8 mouse cellular contexts compared by ENCODE assay signal in genomic region chr2:71598368-71598767, GRCm38 (mm10). TPM values are rescaled to one million over a fixed set of nuclear protein-coding genes. Genes with fewer than 3 reads are reported as not detected.
DNase-seq lines count a peak whose midpoint lies in the region; ATAC-seq and TF ChIP-seq lines count a peak whose summit lies in the region.

No protein-coding gene starts in this region.

- H3K4me3 ChIP-seq in embryonic fibroblast, embryonic 13.5 days (ENCODE audit: insufficient read depth, low read length), result no peak overlapping the region
- peak overlapping the region; percentile 15; the same call in 1 of the 2 replicates for H3K4me3 ChIP-seq in liver, embryonic 16.5 days (ENCODE audit: low read depth, low read length)

- H3K27me3 ChIP-seq in liver, embryonic 16.5 days (ENCODE audit: control insufficient read depth, insufficient read depth, low read depth, low read length), result peaks cover 5% of the 10 kb centered on the region

- peak; percentile 52 for DNase-seq in layer of hippocampus, adult 11-12 months (ENCODE audit: low spot score)
- no peak for DNase-seq in layer of hippocampus, postnatal 25 days (ENCODE audit: extremely low spot score in 1 of 2, low spot score in 1 of 2)
- peak; percentile 73 for DNase-seq in MEL-GATA-1-ER (ENCODE audit: extremely low read depth, low read depth)
- no peak for DNase-seq in cerebellum, postnatal 36 days
- DNase-seq in heart, adult 11 months, result no peak

- H3K36me3 ChIP-seq in liver, embryonic 16.5 days (ENCODE audit: control insufficient read depth, insufficient read depth), result no peaks in the 10 kb centered on the region

- TF ChIP-seq POLR2A in embryonic fibroblast, embryonic 13.5 days (IDR thresholded peaks at IDR 0.05; ENCODE audit: low read depth, low read length), result no peak

- H3K4me2 ChIP-seq in liver, embryonic 16.5 days (ENCODE audit: low read depth, low read length), result peak overlapping the region; percentile 39; the same call in 1 of the 2 replicates

- no peak for TF ChIP-seq CTCF in embryonic fibroblast, embryonic 13.5 days (IDR thresholded peaks at IDR 0.05; ENCODE audit: borderline replicate concordance, insufficient read depth, low read length)

- peaks cover 8% of the 10 kb centered on the region for H3K4me1 ChIP-seq in embryonic fibroblast, embryonic 13.5 days (ENCODE audit: control insufficient read depth, insufficient read depth, low read length)
- H3K4me1 ChIP-seq in liver, embryonic 16.5 days (ENCODE audit: control insufficient read depth, low read depth, low read length), result no peaks in the 10 kb centered on the region

- WGBS in liver, embryonic 16.5 days (ENCODE audit: insufficient replicate concordance), result 20% methylated on average over 10 of the region's 10 CpGs

- no peak for ATAC-seq in liver, embryonic 16.5 days (ENCODE audit: low read depth)
- ATAC-seq in CD4-positive, CD25-positive, alpha-beta regulatory T cell, adult 4 months, result no peak

- peak overlapping the region; percentile 47 for H3K27ac ChIP-seq in embryonic fibroblast, embryonic 13.5 days (ENCODE audit: insufficient read depth, low read length)
- H3K27ac ChIP-seq in liver, embryonic 16.5 days (ENCODE audit: low read length), result no peak overlapping the region

- no peaks in the 10 kb centered on the region for H3K9me3 ChIP-seq in liver, embryonic 16.5 days (replicated peaks; ENCODE audit: control insufficient read depth, low read length)

- H3K9ac ChIP-seq in liver, embryonic 16.5 days (ENCODE audit: low read depth, low read length), result no peak overlapping the region

RNA-seq across cellular contexts. Expression of gene Dlx2, which starts 51.8 kb away (rescaled TPM):
- 1 to 10 TPM; 5.7 to 6.0 TPM for total RNA-seq in layer of hippocampus, postnatal 25 days (2021)
- polyA plus RNA-seq in embryonic fibroblast, embryonic 13.5 days (2011; ENCODE audit: insufficient read length, low read depth, missing spikeins), result 2.4 and 3.2 TPM in 2 replicates
- polyA plus RNA-seq in liver, embryonic 16.5 days (2015; fragmentation: Nextera tagmentation; extraction: Ambion mirVana), result 0.04 TPM in 1 of 2 replicates, not detected in the other
- not detected for polyA plus RNA-seq in CD4-positive, CD25-positive, alpha-beta regulatory T cell, adult 4 months (2017; shearing (Covaris generic))

Comparison
In these comparisons a context has a peak if more than half of its experiments do, and no peak if none do; other contexts are left out.
1. DNase-seq: peak in layer of hippocampus, adult 11-12 months (single experiment) and MEL-GATA-1-ER (single experiment); none in layer of hippocampus, postnatal 25 days (0 of 2), cerebellum, postnatal 36 days (0 of 2) and heart, adult 11 months (single experiment).